Mouse (Mus musculus) spleen, postnatal 36 days (tissue): ENCODE measurements around the gene Gbf1.

Experiments used
- DNase-seq, 2 experiments: peaks; one replicate each; pipeline ENCODE4 v3.0.0; 2022; ENCODE audit warnings: low spot score in 2 of 2, mixed read lengths in 1 of 2

The Gbf1 gene

GRCm38 (mm10) chr19:46300294-46301045 lies 148.2 kb downstream of the Gbf1 start:
- no peak for DNase-seq

- DNase-seq, result no peak
Measured at GRCm38 (mm10) chr19:46302551-46302950, 150.2 kb downstream of the Gbf1 start.

GRCm38 (mm10) chr19:46303251-46304215 lies 151.2 kb downstream of the Gbf1 start:
- DNase-seq, result no peak

- peak; percentile 97 for DNase-seq
Measured at GRCm38 (mm10) chr19:46304216-46304841, 152.0 kb downstream of the Gbf1 start, which contains the start of gene Nfkb2. Gene Nfkb2 (plus strand): TSS chr19:46304320.

- no peak for DNase-seq
Measured at GRCm38 (mm10) chr19:46304908-46305333, 152.6 kb downstream of the Gbf1 start.

- DNase-seq, result peak; percentile 91 to 92
Measured at GRCm38 (mm10) chr19:46305432-46306267, 153.3 kb downstream of the Gbf1 start.

GRCm38 (mm10) chr19:46306268-46306610 lies 153.9 kb downstream of the Gbf1 start:
- DNase-seq, result no peak

GRCm38 (mm10) chr19:46306751-46307289 lies 154.5 kb downstream of the Gbf1 start:
- DNase-seq, result no peak

GRCm38 (mm10) chr19:46307781-46308180 lies 155.5 kb downstream of the Gbf1 start:
- no peak for DNase-seq

GRCm38 (mm10) chr19:46308303-46308702 lies 156.0 kb downstream of the Gbf1 start:
- no peak for DNase-seq

GRCm38 (mm10) chr19:46308706-46309435 lies 156.6 kb downstream of the Gbf1 start:
- DNase-seq, result peak; percentile 77 to 78

GRCm38 (mm10) chr19:46309651-46310305 lies 157.5 kb downstream of the Gbf1 start:
- DNase-seq, result no peak

- DNase-seq, result no peak
Measured at GRCm38 (mm10) chr19:46310312-46310865, 158.1 kb downstream of the Gbf1 start.

GRCm38 (mm10) chr19:46311341-46311740 lies 159.0 kb downstream of the Gbf1 start:
- DNase-seq, result no peak

GRCm38 (mm10) chr19:46312566-46312965 lies 160.3 kb downstream of the Gbf1 start:
- DNase-seq, result no peak

- DNase-seq, result no peak
Measured at GRCm38 (mm10) chr19:46313116-46313515, 160.8 kb downstream of the Gbf1 start.

GRCm38 (mm10) chr19:46313591-46313990 lies 161.3 kb downstream of the Gbf1 start:
- DNase-seq, result peak in 1 of 2 experiments; percentile 4

GRCm38 (mm10) chr19:46314151-46314601 lies 161.9 kb downstream of the Gbf1 start:
- peak in 1 of 2 experiments; percentile 48 for DNase-seq
